Mouse (Mus musculus): ENCODE results near the gene March2.

March2 gene

DNA sequence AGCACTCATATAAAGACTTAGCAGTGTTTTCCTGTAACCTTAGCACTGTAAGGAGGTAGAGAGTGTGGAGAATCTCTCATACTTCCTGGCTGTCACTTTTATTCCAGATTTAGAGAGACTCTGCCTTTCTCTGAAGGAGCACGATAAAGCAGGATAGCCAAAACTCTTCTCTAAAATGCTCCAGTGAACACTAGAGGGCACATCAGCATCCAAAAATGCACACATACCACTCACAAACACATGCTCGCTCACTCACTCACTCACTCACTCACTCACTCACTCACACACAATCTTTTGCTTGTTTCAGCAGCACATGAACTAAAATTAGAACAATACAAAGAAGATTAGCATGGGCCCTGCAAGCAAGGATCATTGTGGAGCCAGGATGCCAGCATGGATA lies 10.7 kb upstream of the March2 start:
- H3K27me3 ChIP-seq (ENCODE audit: insufficient read depth, low read length), result 0 out of 2 replicates have a peak, but pooled peaks cover 4% of the 10 kb centered on the region
- TF ChIP-seq NANOG (IDR thresholded peaks at IDR 0.05; ENCODE audit: borderline replicate concordance, low read length), result no peak
- no peak for TF ChIP-seq POU5F1 (IDR thresholded peaks at IDR 0.05; ENCODE audit: borderline replicate concordance, low read length)
- TF ChIP-seq CTCF (conservative IDR thresholded peaks at IDR 0.05; ENCODE audit: low read length), result no peak; the same call in 1 of the 2 replicates
- no peaks in the 10 kb centered on the region for H3K4me1 ChIP-seq (replicated peaks; ENCODE audit: low read depth, low read length)
- H3K4me3 ChIP-seq (replicated peaks; ENCODE audit: low read length), result no peak overlapping the region
- no peaks in the 10 kb centered on the region for H3K36me3 ChIP-seq (ENCODE audit: insufficient read depth, low read length)
- peaks cover 30% of the 10 kb centered on the region for H3K9me3 ChIP-seq (ENCODE audit: low read length)

DNA sequence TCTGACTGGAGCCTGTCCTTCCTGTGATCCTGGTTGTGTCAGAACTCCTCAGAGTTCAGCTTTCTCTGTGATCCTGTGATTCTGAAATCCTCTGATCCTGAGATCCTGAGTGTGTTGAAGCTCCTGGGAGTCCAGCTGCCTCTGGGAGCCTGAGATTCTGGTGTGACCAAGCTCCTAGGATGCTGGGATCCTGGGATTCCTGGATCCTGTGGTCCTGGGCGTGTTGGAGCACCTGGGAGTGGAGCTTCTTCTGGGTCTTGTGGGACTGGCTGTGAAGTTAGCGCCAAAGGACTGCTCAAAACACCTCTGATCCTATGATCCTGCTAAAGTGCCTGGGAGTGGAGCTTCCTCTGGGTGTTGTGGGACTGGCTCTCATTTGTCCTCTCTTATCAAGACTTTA lies 9.9 kb upstream of the March2 start:
- 0 out of 2 replicates have a peak, but pooled peaks cover 4% of the 10 kb centered on the region for H3K27me3 ChIP-seq (ENCODE audit: insufficient read depth, low read length)
- no peaks in the 10 kb centered on the region for H3K36me3 ChIP-seq (ENCODE audit: insufficient read depth, low read length)
- no peaks in the 10 kb centered on the region for H3K4me1 ChIP-seq (replicated peaks; ENCODE audit: low read depth, low read length)
- TF ChIP-seq NANOG (IDR thresholded peaks at IDR 0.05; ENCODE audit: borderline replicate concordance, low read length) (no peak), POU5F1 (IDR thresholded peaks at IDR 0.05; ENCODE audit: borderline replicate concordance, low read length) (no peak), CTCF (conservative IDR thresholded peaks at IDR 0.05; ENCODE audit: low read length) (no peak)
- H3K9me3 ChIP-seq (ENCODE audit: low read length), result peaks cover 23% of the 10 kb centered on the region
- no peak overlapping the region for H3K4me3 ChIP-seq (replicated peaks; ENCODE audit: low read length)

DNA sequence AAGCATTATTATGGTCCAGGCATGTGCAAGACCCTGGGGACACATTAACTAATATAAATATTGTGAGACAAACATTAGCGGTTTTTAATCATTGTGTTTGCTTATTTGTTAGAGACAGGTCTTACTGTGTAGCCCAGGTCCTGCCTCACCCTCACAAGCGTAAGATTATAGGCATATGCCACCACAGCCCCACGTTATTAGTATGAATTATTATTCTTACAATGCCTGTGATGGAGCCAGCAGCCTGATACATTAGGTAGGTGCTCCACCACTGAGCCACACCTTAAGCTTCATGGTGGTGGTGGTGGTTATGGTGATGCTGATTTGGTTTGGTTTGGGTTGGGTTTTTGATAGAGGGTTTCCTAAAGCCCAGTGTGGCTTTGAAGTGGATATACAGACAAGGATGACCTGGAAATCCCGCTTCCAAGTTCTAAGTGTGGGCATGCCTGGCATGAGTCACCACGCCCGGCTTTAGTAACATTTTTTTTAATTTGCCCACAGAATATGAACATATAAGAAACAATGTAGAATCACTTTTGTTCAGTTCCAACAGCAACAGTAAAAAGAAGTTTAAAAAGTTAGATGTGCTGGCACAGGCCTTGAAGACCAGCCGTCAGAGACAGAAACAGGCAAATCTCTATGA lies 1.4 kb upstream of the March2 start:
- Histone ChIP-seq H3K4me1 (replicated peaks; ENCODE audit: low read depth, low read length) (peaks cover 20% of the 10 kb centered on the region), H3K4me3 (replicated peaks; ENCODE audit: low read length) (no peak overlapping the region), H3K27me3 (ENCODE audit: insufficient read depth, low read length) (no peaks in the 10 kb centered on the region), H3K9me3 (ENCODE audit: low read length) (no peaks in the 10 kb centered on the region), H3K36me3 (ENCODE audit: insufficient read depth, low read length) (peaks cover 6% of the 10 kb centered on the region)
- no peak for TF ChIP-seq CTCF (conservative IDR thresholded peaks at IDR 0.05; ENCODE audit: low read length)
- no peak for TF ChIP-seq POU5F1 (IDR thresholded peaks at IDR 0.05; ENCODE audit: borderline replicate concordance, low read length)
- TF ChIP-seq NANOG (IDR thresholded peaks at IDR 0.05; ENCODE audit: borderline replicate concordance, low read length), result no peak

- TF ChIP-seq POU5F1 (IDR thresholded peaks at IDR 0.05; ENCODE audit: borderline replicate concordance, low read length) (no peak), CTCF (conservative IDR thresholded peaks at IDR 0.05; ENCODE audit: low read length) (no peak), NANOG (IDR thresholded peaks at IDR 0.05; ENCODE audit: borderline replicate concordance, low read length) (no peak)
- H3K4me3 ChIP-seq (replicated peaks; ENCODE audit: low read length), result peak overlapping the region; percentile 41
- no peaks in the 10 kb centered on the region for H3K9me3 ChIP-seq (ENCODE audit: low read length)
- peaks cover 11% of the 10 kb centered on the region for H3K36me3 ChIP-seq (ENCODE audit: insufficient read depth, low read length)
- peaks cover 20% of the 10 kb centered on the region for H3K4me1 ChIP-seq (replicated peaks; ENCODE audit: low read depth, low read length)
- no peaks in the 10 kb centered on the region for H3K27me3 ChIP-seq (ENCODE audit: insufficient read depth, low read length)
Observed at GRCm38 (mm10) chr17:33718944-33719725, 665 bp upstream of the March2 start.

DNA sequence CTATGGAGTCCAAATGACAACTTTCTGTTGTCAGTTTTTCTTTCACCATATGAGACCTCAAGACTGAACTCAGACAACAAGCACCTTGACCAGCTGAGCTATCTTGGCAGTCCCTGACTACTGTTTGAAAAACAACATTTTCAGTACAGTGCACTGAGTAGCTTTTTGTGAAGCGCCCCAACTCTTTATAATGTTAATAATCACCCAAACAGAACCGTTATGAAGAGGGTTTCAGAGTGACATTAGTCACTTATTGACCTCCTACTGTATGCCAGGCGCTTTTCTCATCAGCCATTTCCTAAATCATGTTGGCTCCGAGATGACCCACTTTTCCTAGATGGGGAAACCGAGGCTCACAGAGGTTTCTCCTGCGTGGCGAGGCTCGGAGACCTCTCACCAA lies 488 bp downstream of the March2 start:
- no peak for TF ChIP-seq CTCF (conservative IDR thresholded peaks at IDR 0.05; ENCODE audit: low read length)
- TF ChIP-seq NANOG (IDR thresholded peaks at IDR 0.05; ENCODE audit: borderline replicate concordance, low read length), result no peak
- TF ChIP-seq POU5F1 (IDR thresholded peaks at IDR 0.05; ENCODE audit: borderline replicate concordance, low read length), result no peak
- Histone ChIP-seq H3K4me1 (replicated peaks; ENCODE audit: low read depth, low read length) (peaks cover 20% of the 10 kb centered on the region), H3K27me3 (ENCODE audit: insufficient read depth, low read length) (no peaks in the 10 kb centered on the region), H3K4me3 (replicated peaks; ENCODE audit: low read length) (peak overlapping the region; percentile 92), H3K36me3 (ENCODE audit: insufficient read depth, low read length) (peaks cover 11% of the 10 kb centered on the region), H3K9me3 (ENCODE audit: low read length) (no peaks in the 10 kb centered on the region)

DNA sequence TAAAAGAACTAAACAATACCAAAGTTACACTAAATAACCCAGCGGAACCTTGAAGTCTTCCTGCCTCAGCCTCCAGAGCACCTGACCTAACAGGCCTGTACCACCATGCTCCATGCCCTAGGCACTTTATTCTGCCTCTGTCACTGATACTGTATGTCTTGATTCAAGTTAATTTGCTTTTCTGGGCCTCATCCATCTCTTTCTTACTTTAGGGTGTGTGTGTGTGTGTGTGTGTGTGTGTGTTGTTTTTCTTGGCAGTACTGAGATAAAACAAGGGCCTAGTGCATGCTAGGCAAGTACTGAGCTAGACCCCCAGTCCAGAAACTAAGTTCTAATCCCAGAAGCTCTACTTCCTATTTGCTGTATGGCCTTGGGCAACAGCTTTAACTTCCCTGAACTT lies 1.2 kb downstream of the March2 start:
- H3K27me3 ChIP-seq (ENCODE audit: insufficient read depth, low read length), result no peaks in the 10 kb centered on the region
- no peak for TF ChIP-seq CTCF (conservative IDR thresholded peaks at IDR 0.05; ENCODE audit: low read length)
- no peak for TF ChIP-seq POU5F1 (IDR thresholded peaks at IDR 0.05; ENCODE audit: borderline replicate concordance, low read length)
- no peak for TF ChIP-seq NANOG (IDR thresholded peaks at IDR 0.05; ENCODE audit: borderline replicate concordance, low read length)
- H3K36me3 ChIP-seq (ENCODE audit: insufficient read depth, low read length), result peaks cover 11% of the 10 kb centered on the region
- H3K9me3 ChIP-seq (ENCODE audit: low read length), result no peaks in the 10 kb centered on the region
- H3K4me3 ChIP-seq (replicated peaks; ENCODE audit: low read length), result no peak overlapping the region
- H3K4me1 ChIP-seq (replicated peaks; ENCODE audit: low read depth, low read length), result peaks cover 20% of the 10 kb centered on the region

- TF ChIP-seq CTCF (conservative IDR thresholded peaks at IDR 0.05; ENCODE audit: low read length), result no peak
- no peak for TF ChIP-seq NANOG (IDR thresholded peaks at IDR 0.05; ENCODE audit: borderline replicate concordance, low read length)
- no peak for TF ChIP-seq POU5F1 (IDR thresholded peaks at IDR 0.05; ENCODE audit: borderline replicate concordance, low read length)
- H3K4me3 ChIP-seq (replicated peaks; ENCODE audit: low read length), result no peak overlapping the region
Observed at GRCm38 (mm10) chr17:33714779-33715178, 3.7 kb downstream of the March2 start.

DNA sequence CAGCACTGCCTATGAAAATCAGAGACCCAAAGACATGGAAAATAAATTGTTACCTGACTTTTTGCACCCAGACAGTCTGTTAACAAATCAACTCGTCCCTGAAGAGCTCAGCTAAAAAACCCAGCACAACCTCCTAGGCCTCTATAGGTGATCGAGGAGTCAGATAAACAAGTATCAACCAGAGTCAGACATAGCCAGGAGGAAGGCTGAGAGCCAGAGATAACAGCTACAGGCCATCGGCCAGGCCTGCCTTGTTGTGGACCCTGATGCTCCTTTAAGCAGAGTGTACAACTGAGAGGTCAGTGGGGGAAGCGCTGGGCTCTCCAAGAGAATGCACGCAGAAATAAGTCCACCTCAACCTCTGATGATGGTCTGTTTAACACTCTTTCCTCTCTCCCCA lies 5.2 kb downstream of the March2 start:
- H3K4me1 ChIP-seq (replicated peaks; ENCODE audit: low read depth, low read length), result peaks cover 23% of the 10 kb centered on the region
- H3K27me3 ChIP-seq (ENCODE audit: insufficient read depth, low read length), result no peaks in the 10 kb centered on the region
- TF ChIP-seq NANOG (IDR thresholded peaks at IDR 0.05; ENCODE audit: borderline replicate concordance, low read length) (no peak), CTCF (conservative IDR thresholded peaks at IDR 0.05; ENCODE audit: low read length) (no peak), POU5F1 (IDR thresholded peaks at IDR 0.05; ENCODE audit: borderline replicate concordance, low read length) (no peak)
- H3K36me3 ChIP-seq (ENCODE audit: insufficient read depth, low read length), result peaks cover 25% of the 10 kb centered on the region
- no peaks in the 10 kb centered on the region for H3K9me3 ChIP-seq (ENCODE audit: low read length)
- no peak overlapping the region for H3K4me3 ChIP-seq (replicated peaks; ENCODE audit: low read length)

More at GRCm38 (mm10) chr17:33714779-33715178, 3.7 kb downstream of the March2 start:
- no peaks in the 10 kb centered on the region for H3K27me3 ChIP-seq (ENCODE audit: insufficient read depth, low read length)
- peaks cover 28% of the 10 kb centered on the region for H3K4me1 ChIP-seq (replicated peaks; ENCODE audit: low read depth, low read length)
- peaks cover 11% of the 10 kb centered on the region for H3K36me3 ChIP-seq (ENCODE audit: insufficient read depth, low read length)
- no peaks in the 10 kb centered on the region for H3K9me3 ChIP-seq (ENCODE audit: low read length)

Data from E14TG2a.4 (cell line).